Mouse (Mus musculus) right cerebral cortex, adult 2 months (tissue): ENCODE measurements around the gene C8b.

Experiments used
- DNase-seq, 2 experiments: peaks; one replicate each; pipeline ENCODE4 v3.0.0; 2021 to 2022; ENCODE audit warnings: low spot score in 2 of 2

Gene C8b

DNA sequence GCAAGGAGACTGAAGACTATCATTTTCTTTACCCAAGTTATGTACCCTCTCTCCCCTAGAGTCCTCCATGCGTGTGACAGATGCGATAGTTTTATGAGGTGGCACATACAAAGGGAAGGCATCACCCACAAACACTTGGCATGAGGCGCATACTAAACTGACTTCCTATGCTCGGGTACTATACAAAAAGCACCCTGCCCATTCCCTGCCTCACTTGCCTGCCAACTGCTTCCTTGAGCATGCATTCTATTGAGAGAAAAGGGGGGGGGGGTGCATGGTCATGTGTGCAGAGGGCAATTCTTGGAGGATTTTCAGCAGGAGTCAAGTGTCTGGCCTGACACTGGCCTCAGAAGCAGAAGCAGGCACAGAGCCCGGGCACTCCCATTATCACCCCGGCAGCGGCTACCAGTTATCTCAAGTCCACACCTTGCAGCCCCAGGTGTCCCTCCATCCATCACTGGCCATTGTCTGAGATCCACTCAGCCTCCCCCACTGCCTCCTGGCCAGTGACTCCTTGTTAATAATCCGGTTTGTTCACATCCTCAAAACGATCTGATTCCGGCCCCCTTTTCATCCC is 44.7 kb downstream of the C8b start:
- no peak for DNase-seq

GRCm38 (mm10) chr4:104813617-104814016 is 47.5 kb downstream of the C8b start:
- DNase-seq: no peak

DNA sequence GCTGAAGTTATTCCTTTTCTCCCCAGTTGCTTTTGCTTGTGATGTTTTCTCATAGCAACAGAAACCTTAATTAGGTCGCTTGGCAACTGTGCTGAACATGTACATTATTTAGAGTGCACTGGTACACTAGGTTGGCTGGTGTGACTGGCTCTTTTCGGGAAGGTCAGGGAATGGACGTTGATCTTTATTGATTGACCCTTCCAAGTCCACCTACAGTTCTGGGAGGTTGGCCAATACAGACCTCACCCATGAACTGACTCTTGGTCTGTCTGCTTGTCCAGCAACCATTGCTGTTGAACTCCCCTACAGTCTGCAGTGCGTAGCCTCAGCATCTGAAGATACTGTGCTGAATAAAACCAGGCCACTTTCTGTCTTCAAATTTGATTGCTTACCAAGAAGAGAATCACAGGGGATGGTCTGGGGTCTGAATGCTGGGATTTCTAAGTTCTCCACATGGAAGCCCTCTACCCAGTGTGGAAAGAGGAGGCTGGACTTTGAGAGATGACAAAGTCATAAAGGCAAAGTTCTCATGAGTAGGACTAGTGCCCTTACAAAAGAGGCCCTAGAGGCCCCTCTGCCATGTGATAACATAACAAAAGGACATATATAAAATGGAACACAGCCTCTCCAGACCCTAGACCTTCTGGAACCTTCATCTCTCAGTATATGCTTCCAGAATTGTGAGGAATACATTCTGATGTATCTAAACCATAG is 50.6 kb downstream of the C8b start:
- DNase-seq: no peak

DNA sequence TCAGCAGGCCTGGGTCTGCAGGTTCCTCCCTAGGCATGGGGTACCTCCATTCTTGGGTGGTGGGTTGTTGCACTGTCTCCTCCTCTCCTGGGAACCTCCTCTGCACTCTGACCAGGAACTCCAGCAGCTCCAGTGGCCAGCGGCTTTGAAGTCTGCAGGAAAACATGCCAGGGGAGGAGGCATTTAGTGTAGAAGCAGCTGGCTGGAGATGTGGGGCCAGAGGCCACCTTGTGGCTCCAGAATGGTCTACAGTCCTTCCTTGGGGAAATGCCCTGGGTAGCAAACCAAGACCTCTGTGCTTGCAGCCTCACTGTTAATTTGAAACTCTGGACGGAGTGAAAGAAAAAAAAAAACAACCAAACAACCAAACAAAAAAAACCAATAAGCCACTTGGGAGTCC is 51.4 kb downstream of the C8b start:
- DNase-seq: no peak

DNA sequence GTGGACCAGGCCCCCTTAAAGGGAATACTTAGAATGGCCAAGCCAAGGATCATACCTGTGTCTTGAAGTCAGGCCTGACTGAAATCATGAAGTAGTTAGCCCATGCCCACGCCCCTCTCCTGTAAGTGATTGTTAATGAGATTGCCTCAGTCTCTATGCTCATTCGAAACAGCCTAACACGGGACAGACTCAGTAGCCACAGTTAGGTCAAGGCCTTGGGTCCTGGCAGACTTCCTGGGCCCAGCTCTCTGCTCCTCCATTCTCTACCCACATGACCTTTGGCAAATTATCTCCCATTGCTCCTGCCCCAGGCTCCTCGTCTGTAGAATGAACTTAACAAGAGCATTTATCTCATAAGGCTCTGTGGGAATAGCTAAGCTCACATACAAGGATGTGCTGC is 52.9 kb downstream of the C8b start:
- DNase-seq: no peak

GRCm38 (mm10) chr4:104819891-104820290 is 53.8 kb downstream of the C8b start:
- DNase-seq: no peak

DNA sequence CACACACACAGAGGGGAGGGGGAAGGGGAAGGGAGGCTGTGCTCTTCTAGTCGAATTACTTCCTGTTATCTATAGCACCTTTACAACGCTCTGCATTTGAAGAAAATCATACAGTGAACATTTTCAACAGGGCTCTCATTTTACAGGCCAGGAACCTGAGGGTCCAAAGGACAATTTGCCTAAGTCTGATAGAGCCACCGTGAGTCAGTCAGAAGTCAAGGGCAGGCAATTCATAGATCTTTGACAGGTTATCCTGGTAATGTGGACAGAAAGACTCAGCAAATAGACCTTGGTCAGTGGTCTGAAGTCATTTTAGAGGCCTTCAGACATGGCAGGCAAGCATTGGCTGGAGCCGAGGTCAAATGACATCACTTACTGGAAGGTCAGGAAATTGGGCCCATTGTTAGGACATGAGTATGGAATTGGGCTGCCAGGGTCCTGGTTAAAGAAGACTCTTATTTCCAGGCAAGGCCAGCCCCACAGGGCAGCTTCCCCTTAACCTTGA is 57.5 kb downstream of the C8b start:
- no peak for DNase-seq

DNA sequence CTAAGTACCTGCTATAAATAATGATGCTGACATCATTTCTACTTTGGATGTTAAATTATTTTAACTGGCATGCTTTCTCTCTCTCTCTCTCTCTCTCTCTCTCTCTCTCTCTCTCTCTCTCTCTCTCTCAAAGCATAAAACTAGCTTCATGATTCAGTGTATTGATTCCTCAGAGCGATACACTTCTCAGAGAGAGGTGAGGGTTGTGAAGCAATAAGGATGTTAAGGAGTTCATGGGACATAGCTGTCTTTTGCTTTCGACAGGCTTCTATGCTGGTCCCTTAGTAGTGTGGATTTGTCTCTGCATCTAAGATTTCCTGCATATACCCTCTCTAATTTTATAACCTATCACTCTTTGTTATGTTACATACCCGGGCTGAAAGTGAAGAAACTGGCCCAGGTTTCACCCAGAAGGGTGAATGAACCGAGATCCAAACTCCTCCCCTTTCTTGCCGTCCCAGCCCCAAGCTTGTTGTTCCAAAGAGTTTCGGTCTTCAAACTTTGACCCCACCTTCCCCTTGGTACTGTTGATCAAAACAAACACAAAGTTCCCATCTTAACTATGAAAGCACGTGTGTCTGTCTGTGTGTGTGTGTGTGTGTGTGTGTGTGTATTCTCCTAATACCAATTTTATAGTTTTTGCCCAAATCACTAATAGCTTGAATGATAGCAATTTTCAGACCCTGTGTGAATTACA is 58.4 kb downstream of the C8b start:
- DNase-seq: no peak

DNA sequence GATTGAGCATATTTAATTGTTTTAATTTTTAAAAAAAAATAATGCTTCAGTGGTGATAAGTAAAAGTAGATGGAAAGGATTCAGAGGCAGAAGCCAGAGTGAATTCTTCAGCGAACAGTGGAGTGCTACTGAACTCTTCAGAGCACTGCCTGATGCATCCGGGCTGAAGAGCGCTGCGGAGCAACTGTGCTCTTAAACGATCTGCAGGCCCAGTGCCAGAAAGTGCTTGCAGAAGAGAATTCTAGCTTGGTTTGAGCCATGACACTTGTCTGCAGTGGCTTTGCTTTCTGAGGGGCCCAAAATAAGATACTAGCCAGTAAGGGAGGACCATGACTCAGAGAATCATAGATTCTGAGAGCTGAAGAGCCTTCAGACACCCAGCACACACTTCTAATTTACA is 62.8 kb downstream of the C8b start:
- peak; percentile 30 to 41 for DNase-seq

DNA sequence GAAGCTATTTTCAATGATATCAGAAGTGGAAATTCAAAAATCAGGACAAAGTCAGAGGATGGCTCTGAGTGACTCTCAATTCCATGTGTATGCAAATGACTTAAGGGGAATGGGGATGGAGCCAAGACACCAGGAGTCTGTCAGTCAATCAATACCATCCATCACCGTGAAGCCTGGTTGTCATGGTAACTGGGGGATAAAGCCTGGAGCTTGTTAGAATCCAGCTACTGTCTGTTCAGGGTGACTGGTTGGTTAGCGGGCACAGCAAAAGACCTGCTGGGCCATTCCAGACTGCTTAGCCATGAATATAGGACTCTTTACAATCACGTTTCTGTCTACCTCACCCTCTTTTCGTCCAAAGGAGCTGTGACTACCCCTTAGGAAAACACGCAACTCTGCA is 69.0 kb downstream of the C8b start:
- DNase-seq: no peak

DNA sequence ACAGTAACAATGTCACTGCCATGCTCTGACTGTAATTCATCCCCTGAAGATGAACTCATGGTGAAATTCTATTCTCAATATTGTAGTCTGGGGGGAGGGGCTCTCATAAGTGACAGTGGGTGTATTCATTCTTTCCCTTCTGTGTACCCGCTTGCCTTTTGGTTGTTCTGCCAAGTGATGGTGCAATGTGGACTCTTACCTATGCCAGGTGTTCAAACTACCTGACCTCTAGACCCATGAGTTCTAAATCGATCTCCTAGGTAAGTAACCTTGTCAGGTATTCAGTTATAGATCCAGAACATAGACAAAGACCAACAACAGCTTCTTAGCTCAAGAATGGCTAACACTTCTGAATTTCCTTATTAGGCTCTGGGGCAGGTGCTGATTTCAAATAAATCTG is 72.2 kb downstream of the C8b start:
- no peak for DNase-seq

GRCm38 (mm10) chr4:104842204-104842603 is 76.1 kb downstream of the C8b start:
- no peak for DNase-seq

GRCm38 (mm10) chr4:104843546-104843945 is 77.4 kb downstream of the C8b start:
- no peak for DNase-seq
